Mouse (Mus musculus) neural tube, embryonic 15.5 days (tissue): ENCODE measurements around the gene Tex44. TPM values are rescaled to one million over a fixed set of nuclear protein-coding genes. Genes with fewer than 3 reads are reported as not detected.
A peak's percentile ranks its signal among the peaks of the same experiment; 100 is the strongest.

Experiments
- ATAC-seq: fragments of 200-750 bp; cut with Nextera tagmentation; 2 replicates; pipeline ENCODE4 v1.8.0; 2017; ENCODE audit warnings: mild to moderate bottlenecking, moderate TSS enrichment, moderate library complexity; ENCODE audit not compliant: low FRiP score
- H3K27ac ChIP-seq: fragments of 300-500 bp; sonication (generic); replicated peaks from 2 replicates; pipeline ENCODE4 v1.5.1; 2015; ENCODE audit warnings: mild to moderate bottlenecking, inconsistent platforms
- H3K27me3 ChIP-seq: fragments of 300-500 bp; sonication (generic); replicated peaks from 2 replicates; pipeline ENCODE4 v1.6.1; 2015; ENCODE audit warnings: inconsistent platforms
- H3K36me3 ChIP-seq: fragments of 300-500 bp; sonication (generic); 2 replicates; pipeline ENCODE4 v1.6.1; 2015; ENCODE audit warnings: inconsistent platforms
- H3K4me1 ChIP-seq: fragments of 300-500 bp; sonication (generic); 2 replicates; pipeline ENCODE4 v1.6.1; 2015; ENCODE audit warnings: inconsistent platforms
- H3K4me2 ChIP-seq: fragments of 300-500 bp; sonication (generic); 2 replicates; pipeline ENCODE4 v1.6.1; 2015; ENCODE audit warnings: inconsistent platforms, mild to moderate bottlenecking, moderate library complexity
- H3K4me3 ChIP-seq: fragments of 300-500 bp; sonication (generic); replicated peaks from 2 replicates; pipeline ENCODE4 v1.5.1; 2015; ENCODE audit warnings: mild to moderate bottlenecking, inconsistent platforms
- H3K9ac ChIP-seq: fragments of 300-500 bp; sonication (generic); replicated peaks from 2 replicates; pipeline ENCODE4 v1.6.1; 2015; ENCODE audit warnings: mild to moderate bottlenecking, inconsistent platforms
- H3K9me3 ChIP-seq: fragments of 300-500 bp; sonication (generic); replicated peaks from 2 replicates; pipeline ENCODE4 v1.6.1; 2016; ENCODE audit warnings: inconsistent platforms
- WGBS: fragments of 180-500 bp; shearing (Covaris S2); methylation state at CpG from one replicate; pipeline ENCODE4 v1.1.7; 2015; ENCODE audit warnings: mixed read lengths; 5-methylcytosine and 5-hydroxymethylcytosine counted together
- polyA plus RNA-seq: library from polyadenylated mRNA; unstranded; fragments of >200 nt; fragmentation: Nextera tagmentation; extraction: Ambion mirVana; gene quantifications from 2 replicates; pipeline ENCODE4 v1.2.1, GENCODE M21; 2015

Tex44 gene
- polyA plus RNA-seq, 1 experiment from 2014 or later, result not detected

DNA sequence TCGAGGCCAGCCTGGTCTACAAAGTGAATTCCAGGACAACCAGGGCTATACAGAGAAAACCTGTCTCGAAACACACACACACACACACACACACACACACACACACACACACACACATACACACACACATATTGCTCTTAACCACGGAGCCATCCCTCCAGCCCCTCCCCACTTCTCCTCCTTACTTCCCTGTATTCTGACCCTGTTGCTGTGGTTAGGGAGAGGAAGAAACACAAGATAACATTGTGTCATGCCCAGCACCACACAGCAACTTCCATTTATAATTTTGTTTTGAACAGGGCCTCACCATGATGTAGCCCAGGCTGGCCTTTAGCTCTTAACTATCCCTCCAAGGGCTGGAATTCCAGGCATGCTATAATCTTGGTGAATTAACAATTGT is 26.8 kb upstream of the Tex44 start:
- no peak overlapping the region for H3K4me3 ChIP-seq
- no peak overlapping the region for H3K27ac ChIP-seq
- no peak overlapping the region for H3K4me2 ChIP-seq
- no peaks in the 10 kb centered on the region for H3K36me3 ChIP-seq
- WGBS, result 87% methylated on average over 2 of the region's 3 CpGs
- H3K9me3 ChIP-seq, result no peaks in the 10 kb centered on the region
- no peak overlapping the region for H3K9ac ChIP-seq
- no peak for ATAC-seq
- H3K4me1 ChIP-seq, result no peaks in the 10 kb centered on the region
- no peaks in the 10 kb centered on the region for H3K27me3 ChIP-seq

DNA sequence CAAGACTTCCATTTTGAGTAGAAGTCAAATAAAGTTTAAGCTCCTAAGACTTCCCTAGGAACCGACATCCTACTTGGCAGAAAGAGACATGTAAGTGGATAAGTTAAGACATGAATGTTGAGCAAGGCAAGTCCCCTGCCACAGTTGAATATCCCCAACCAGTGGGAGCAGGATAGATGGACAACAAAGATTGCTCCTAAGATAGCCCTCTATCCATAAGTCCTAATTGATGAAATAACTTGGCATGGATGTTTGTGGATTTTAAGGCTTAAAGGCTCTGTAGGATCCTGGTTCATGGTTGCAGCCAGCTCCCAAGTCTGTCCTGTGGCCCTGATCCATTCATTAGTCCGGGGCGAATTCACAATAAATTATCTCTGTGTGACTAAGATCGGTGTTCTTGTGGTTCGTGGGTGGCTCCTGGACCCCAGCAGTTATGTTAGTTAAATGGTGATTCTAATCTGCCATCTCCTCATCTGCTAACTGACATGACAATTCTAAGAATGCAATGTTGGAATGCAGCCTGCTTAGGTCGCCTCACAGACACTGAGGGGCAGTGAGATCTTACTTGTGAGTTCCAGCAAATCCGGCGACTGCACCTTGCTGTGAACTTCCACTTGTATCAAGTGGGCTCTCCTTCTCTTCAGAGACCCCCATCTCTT is 25.9 kb upstream of the Tex44 start:
- Histone ChIP-seq H3K9ac (no peak overlapping the region), H3K4me1 (no peaks in the 10 kb centered on the region), H3K36me3 (no peaks in the 10 kb centered on the region), H3K4me3 (no peak overlapping the region), H3K9me3 (no peaks in the 10 kb centered on the region), H3K27ac (no peak overlapping the region), H3K27me3 (no peaks in the 10 kb centered on the region), H3K4me2 (no peak overlapping the region)
- 83% methylated on average over 8 of the region's 8 CpGs for WGBS
- no peak for ATAC-seq

DNA sequence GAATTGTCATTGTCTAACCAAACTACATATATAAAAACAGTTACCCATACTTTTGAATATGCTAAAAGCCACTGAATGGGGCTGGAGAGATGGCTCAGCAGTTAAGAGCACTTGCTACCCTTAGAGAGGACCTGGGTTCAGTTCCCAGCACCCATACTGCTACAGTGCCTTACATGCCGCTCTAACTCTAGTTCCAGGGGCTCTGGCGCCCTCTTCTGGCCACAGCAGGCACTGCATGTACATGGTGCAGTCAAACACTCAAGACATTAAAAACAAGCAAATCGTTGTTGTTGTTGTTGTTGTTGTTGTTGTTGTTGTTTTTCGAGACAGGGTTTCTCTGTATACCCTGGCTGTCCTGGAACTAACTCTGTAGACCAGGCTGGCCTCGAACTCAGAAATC is 21.3 kb upstream of the Tex44 start:
- 59% methylated on average over 5 of the region's 5 CpGs for WGBS
- H3K27ac ChIP-seq, result no peak overlapping the region
- H3K4me1 ChIP-seq, result 0 out of 2 replicates have a peak, but pooled peaks cover 2% of the 10 kb centered on the region
- H3K4me2 ChIP-seq, result no peak overlapping the region
- no peaks in the 10 kb centered on the region for H3K36me3 ChIP-seq
- no peak overlapping the region for H3K9ac ChIP-seq
- H3K4me3 ChIP-seq, result no peak overlapping the region
- no peak for ATAC-seq
- H3K9me3 ChIP-seq, result no peaks in the 10 kb centered on the region
- H3K27me3 ChIP-seq, result no peaks in the 10 kb centered on the region

DNA sequence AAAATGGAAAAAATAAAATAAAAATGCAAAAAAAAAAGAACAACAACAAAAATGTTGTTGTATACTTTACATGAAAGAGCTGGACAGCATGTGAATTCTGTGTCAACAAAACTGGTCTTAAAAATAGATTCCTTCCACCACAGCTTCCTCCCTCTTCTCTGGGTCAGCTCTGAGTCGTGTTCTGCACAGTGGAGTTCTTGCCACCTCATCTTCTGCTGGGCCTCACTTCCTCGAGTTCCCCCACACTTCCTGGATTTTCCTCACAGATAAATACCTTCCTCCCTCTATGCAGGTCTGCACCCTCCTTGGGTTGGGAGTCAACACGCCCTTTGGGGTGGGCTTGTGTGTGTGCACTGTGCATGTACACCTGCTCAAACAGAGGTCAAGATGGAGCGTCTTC is 19.8 kb upstream of the Tex44 start:
- no peaks in the 10 kb centered on the region for H3K36me3 ChIP-seq
- ATAC-seq, result no peak
- H3K4me3 ChIP-seq, result no peak overlapping the region
- H3K4me2 ChIP-seq, result no peak overlapping the region
- 0 out of 2 replicates have a peak, but pooled peaks cover 2% of the 10 kb centered on the region for H3K4me1 ChIP-seq
- no peak overlapping the region for H3K27ac ChIP-seq
- no peaks in the 10 kb centered on the region for H3K27me3 ChIP-seq
- H3K9ac ChIP-seq, result no peak overlapping the region
- H3K9me3 ChIP-seq, result no peaks in the 10 kb centered on the region
- WGBS, result 83% methylated on average over 4 of the region's 4 CpGs

DNA sequence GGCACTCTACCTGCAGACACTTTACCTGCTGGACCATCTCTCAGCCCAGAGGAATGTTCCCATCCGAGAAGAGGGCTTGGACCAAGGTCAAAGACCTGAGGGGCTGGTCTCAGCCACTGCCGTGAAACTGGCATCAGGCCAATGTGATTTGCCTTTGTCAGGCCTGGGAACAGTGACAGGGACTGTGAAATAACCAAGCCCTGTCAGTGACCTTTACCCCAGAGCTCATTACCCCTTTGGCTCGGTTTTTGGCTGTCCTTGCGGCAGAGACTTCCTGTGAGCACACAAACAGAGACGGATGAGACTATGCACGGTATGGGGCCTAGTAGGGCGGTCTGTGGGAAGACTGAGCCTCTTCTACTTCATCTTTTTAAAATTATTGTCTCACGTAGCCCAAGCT is 19.2 kb upstream of the Tex44 start:
- Histone ChIP-seq H3K9ac (no peak overlapping the region), H3K27ac (no peak overlapping the region), H3K27me3 (no peaks in the 10 kb centered on the region), H3K36me3 (no peaks in the 10 kb centered on the region), H3K4me1 (0 out of 2 replicates have a peak, but pooled peaks cover 2% of the 10 kb centered on the region), H3K4me3 (no peak overlapping the region), H3K9me3 (no peaks in the 10 kb centered on the region), H3K4me2 (no peak overlapping the region)
- no peak for ATAC-seq
- 59% methylated on average over 8 of the region's 8 CpGs for WGBS

DNA sequence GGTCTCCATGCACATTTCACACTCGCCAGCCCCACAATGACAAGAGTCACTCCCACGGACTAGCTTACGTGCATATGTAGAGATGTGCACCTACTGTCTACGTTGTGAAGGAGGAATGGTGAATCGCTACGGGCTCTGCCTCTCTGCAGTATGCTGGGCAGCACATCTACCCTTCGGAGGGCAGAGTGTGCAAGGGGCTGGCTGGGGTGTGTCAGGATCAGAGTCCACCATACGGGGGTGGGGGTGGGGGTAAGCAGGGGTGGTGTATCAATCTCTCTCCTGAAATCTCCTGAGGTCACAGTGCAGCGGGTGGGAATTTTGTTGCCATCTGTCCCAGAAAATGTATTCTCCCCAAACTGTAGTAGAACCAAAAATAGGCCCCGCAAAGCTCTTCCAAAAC is 17.6 kb upstream of the Tex44 start:
- Histone ChIP-seq H3K9ac (no peak overlapping the region), H3K9me3 (no peaks in the 10 kb centered on the region), H3K27ac (no peak overlapping the region), H3K4me2 (no peak overlapping the region), H3K4me3 (no peak overlapping the region), H3K36me3 (no peaks in the 10 kb centered on the region), H3K27me3 (no peaks in the 10 kb centered on the region), H3K4me1 (0 out of 2 replicates have a peak, but pooled peaks cover 2% of the 10 kb centered on the region)
- ATAC-seq, result no peak
- WGBS, result 81% methylated on average over 10 of the region's 10 CpGs

DNA sequence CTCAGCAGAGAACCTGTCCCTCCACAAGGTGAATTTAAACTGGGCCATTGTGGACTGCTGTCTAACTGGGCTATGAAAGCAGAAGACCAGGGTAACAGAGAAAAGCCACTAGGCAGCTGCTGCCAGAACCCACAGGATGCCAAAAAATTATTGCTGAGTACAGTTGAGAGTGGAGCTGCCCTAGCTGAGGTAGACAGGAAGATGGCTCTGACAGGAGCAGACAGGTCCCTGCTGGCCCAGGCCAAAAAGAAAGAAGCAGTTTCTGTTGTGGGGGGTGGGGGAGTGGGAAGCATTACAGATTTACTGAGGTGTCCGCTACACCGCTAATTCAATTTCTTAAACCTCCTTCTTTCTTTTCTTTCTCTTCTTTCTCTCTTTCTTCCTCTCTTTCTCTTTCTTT is 16.7 kb upstream of the Tex44 start:
- ATAC-seq, result no peak
- Histone ChIP-seq H3K4me2 (no peak overlapping the region), H3K27ac (no peak overlapping the region), H3K9me3 (no peaks in the 10 kb centered on the region), H3K36me3 (no peaks in the 10 kb centered on the region), H3K4me1 (0 out of 2 replicates have a peak, but pooled peaks cover 2% of the 10 kb centered on the region), H3K4me3 (no peak overlapping the region), H3K27me3 (no peaks in the 10 kb centered on the region), H3K9ac (no peak overlapping the region)
- 92% methylated on average over 2 of the region's 2 CpGs for WGBS

DNA sequence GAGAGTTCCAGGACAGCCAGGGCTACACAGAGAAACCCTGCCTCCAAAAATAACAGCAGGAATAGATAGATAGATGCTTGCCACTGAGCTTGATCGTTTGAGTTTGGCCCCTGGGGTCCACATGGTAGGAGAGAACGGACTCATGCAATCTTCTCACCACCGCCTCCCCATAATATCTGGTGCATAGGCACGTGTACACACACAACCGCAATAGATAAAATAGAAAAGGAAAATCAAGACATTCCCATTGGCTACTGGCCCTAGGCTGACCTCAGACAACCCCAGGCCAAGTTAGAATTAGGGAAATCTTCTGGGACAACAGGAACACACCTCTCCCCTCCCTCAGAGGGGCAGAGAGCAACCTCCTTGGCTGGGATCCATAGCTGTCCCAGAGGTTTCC is 11.4 kb upstream of the Tex44 start:
- H3K9ac ChIP-seq, result no peak overlapping the region
- H3K27me3 ChIP-seq, result no peaks in the 10 kb centered on the region
- H3K4me3 ChIP-seq, result no peak overlapping the region
- H3K36me3 ChIP-seq, result no peaks in the 10 kb centered on the region
- H3K4me2 ChIP-seq, result no peak overlapping the region
- ATAC-seq, result no peak
- no peaks in the 10 kb centered on the region for H3K4me1 ChIP-seq
- no peak overlapping the region for H3K27ac ChIP-seq
- H3K9me3 ChIP-seq, result no peaks in the 10 kb centered on the region
- WGBS, result 87% methylated on average over 5 of the region's 5 CpGs

DNA sequence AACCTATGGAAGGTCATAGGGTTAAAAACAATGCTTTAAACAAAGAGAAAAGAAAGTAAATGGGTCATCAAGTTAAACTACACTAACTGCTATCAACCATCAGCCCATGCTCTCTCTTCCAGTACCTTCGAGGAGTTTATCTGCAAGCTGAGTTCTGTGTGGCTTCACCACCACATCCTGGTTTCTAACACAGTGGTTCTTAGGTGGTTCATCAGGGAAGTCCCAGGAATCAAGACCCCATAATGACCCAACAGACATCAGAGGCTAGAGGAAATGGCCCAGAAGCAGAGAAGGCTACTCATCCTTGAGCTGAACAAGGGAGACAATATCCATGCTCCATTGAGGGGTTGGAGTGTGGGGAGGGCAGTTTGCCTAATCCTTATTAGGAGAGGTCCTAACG is 11.0 kb upstream of the Tex44 start:
- Histone ChIP-seq H3K36me3 (no peaks in the 10 kb centered on the region), H3K9ac (no peak overlapping the region), H3K9me3 (no peaks in the 10 kb centered on the region), H3K4me3 (no peak overlapping the region), H3K27me3 (no peaks in the 10 kb centered on the region), H3K4me2 (no peak overlapping the region), H3K4me1 (no peaks in the 10 kb centered on the region), H3K27ac (no peak overlapping the region)
- ATAC-seq, result no peak
- 85% methylated on average over 2 of the region's 2 CpGs for WGBS

DNA sequence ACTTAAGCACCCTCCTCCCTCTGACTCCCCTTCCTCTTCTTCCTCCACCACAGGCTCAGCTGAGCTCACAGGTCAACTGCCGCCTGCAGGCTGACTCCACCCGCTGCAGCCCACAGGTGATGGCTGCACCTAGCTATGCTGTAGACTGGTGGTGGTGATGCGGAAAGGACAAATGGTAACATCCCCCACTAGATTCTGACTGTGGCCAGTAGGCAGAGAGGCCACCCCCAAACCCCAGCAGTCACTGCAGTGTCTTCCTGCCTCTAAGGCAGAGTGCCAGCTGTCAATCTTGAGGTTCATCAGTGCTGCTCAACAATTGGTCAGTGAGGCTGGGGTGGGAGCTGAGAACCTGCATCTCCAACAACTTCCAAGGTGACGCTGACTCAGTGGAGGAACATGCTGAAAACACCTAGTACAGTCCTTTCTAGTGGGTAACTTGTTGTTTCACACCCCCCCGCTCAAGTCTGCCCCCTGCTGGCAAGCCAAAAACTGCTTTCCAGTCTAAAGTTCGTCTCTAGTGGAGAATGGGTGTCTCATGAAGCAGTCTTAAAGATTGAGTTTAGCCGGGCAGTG is 10.4 kb upstream of the Tex44 start:
- 77% methylated on average over 7 of the region's 7 CpGs for WGBS
- Histone ChIP-seq H3K9me3 (no peaks in the 10 kb centered on the region), H3K36me3 (no peaks in the 10 kb centered on the region), H3K4me2 (no peak overlapping the region), H3K9ac (no peak overlapping the region), H3K27ac (no peak overlapping the region), H3K27me3 (no peaks in the 10 kb centered on the region), H3K4me3 (no peak overlapping the region), H3K4me1 (0 out of 2 replicates have a peak, but pooled peaks cover under 1% of the 10 kb centered on the region)
- ATAC-seq, result no peak

DNA sequence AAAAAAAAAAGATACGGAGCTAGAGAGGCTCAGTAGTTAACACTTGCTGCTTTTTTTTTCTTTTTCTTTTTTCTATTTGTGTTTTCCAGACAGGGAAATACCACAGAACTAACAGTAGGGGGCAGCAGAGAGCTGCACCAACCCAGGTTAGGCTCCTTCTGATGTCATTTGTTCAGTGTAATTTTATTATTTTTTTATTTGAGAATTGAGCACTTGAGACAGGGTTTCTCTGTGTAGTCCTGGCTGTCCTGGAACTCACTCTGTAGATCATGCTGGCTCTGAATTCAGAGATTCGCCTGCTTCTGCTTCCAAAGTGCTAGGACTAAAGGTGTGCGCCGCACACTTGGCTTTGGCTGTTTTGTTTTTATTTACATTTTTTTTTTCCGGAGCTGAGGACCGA is 9.8 kb upstream of the Tex44 start:
- H3K36me3 ChIP-seq, result no peaks in the 10 kb centered on the region
- H3K4me3 ChIP-seq, result no peak overlapping the region
- no peak for ATAC-seq
- peaks cover 7% of the 10 kb centered on the region; the same call in 1 of the 2 replicates for H3K4me1 ChIP-seq
- H3K27me3 ChIP-seq, result no peaks in the 10 kb centered on the region
- H3K9ac ChIP-seq, result no peak overlapping the region
- WGBS, result 67% methylated on average over 6 of the region's 6 CpGs
- H3K27ac ChIP-seq, result no peak overlapping the region
- H3K4me2 ChIP-seq, result no peak overlapping the region
- no peaks in the 10 kb centered on the region for H3K9me3 ChIP-seq

DNA sequence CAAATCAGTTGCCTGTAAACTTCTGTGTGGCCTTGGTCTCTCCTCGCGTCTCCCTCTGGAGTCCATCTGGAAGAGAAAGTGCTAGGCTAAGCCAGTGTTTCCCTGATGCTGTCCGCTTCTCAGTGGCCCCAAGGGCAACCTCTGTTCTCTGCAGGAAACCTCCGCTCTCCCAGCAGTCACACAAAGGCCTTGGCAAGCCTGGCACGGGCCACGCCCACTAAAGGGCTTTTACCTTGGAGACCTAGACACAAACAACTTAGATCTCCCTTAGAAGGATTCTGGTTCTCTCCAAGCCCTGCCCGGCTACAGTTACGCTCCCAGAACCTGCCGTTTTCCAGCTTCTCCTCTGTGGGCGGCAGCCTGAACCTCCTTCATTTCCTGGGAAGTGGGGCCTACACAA is 5.1 kb upstream of the Tex44 start:
- 28% methylated on average over 10 of the region's 10 CpGs for WGBS
- Histone ChIP-seq H3K4me2 (no peak overlapping the region), H3K4me1 (peaks cover 16% of the 10 kb centered on the region), H3K27me3 (no peaks in the 10 kb centered on the region), H3K9ac (no peak overlapping the region), H3K9me3 (no peaks in the 10 kb centered on the region), H3K4me3 (no peak overlapping the region), H3K27ac (peak overlapping the region; percentile 29; the same call in 1 of the 2 replicates), H3K36me3 (no peaks in the 10 kb centered on the region)
- no peak for ATAC-seq
